Mouse (Mus musculus) C2C12 (cell line): ENCODE data around the gene Lrba. TPM values are rescaled to one million over a fixed set of nuclear protein-coding genes. Genes with fewer than 3 reads are reported as not detected.

Experiments used
- H3K27me3 ChIP-seq: one replicate; pipeline ENCODE4 v1.6.1; 2011; ENCODE audit not compliant: control insufficient read depth, insufficient read depth, insufficient read length
- H3K36me3 ChIP-seq: one replicate; pipeline ENCODE4 v1.6.1; 2011; ENCODE audit not compliant: control insufficient read depth, insufficient read depth
- H3K4me3 ChIP-seq: one replicate; pipeline ENCODE4 v1.5.1; 2011; ENCODE audit warnings: mild to moderate bottlenecking, control low read depth; ENCODE audit not compliant: poor library complexity, insufficient read depth, severe bottlenecking
- H3K79me2 ChIP-seq: one replicate; pipeline ENCODE4 v1.6.1; 2011; ENCODE audit not compliant: control insufficient read depth, insufficient read depth
- H3K79me3 ChIP-seq: one replicate; pipeline ENCODE4 v1.6.1; 2011; ENCODE audit warnings: low read depth, control low read depth
- H3ac ChIP-seq: one replicate; pipeline ENCODE3; 2011; ENCODE audit warnings: low read depth; ENCODE audit not compliant: control insufficient read depth, insufficient read length
- CEBPB ChIP-seq: IDR thresholded peaks from one replicate; pipeline ENCODE4 v1.6.1; 2011; ENCODE audit warnings: low read depth, mild to moderate bottlenecking, control low read depth, moderate library complexity
- CTCF ChIP-seq: IDR thresholded peaks from one replicate; pipeline ENCODE4 v1.5.1; 2011; ENCODE audit not compliant: control insufficient read depth, insufficient read depth, insufficient read length
- FOSL1 ChIP-seq: IDR thresholded peaks from one replicate; pipeline ENCODE4 v1.8.0; 2011; ENCODE audit warnings: mild to moderate bottlenecking, low read length; ENCODE audit not compliant: poor library complexity, insufficient read depth, severe bottlenecking
- MAX ChIP-seq: IDR thresholded peaks from one replicate; pipeline ENCODE4 v1.6.1; 2011; ENCODE audit warnings: mild to moderate bottlenecking, control low read depth
- MYOD1 ChIP-seq: IDR thresholded peaks from one replicate; pipeline ENCODE4 v1.6.1; 2011; ENCODE audit warnings: low read depth; ENCODE audit not compliant: control insufficient read depth, insufficient read length
- MYOG ChIP-seq: IDR thresholded peaks from one replicate; pipeline ENCODE4 v1.6.1; 2011; ENCODE audit not compliant: control insufficient read depth, insufficient read length; ENCODE audit errors: extremely low read depth
- USF1 ChIP-seq: IDR thresholded peaks from one replicate; pipeline ENCODE4 v1.6.1; 2011; ENCODE audit warnings: low read depth, mild to moderate bottlenecking, control low read depth, moderate library complexity
- polyA plus RNA-seq: library from polyadenylated mRNA; unstranded; fragments of >200 nt; fragmentation: generic; extraction: Trizol; gene quantifications from one replicate; pipeline ENCODE4 v1.2.1, GENCODE M21; 2012; ENCODE audit warnings: missing spikeins

Lrba gene
- polyA plus RNA-seq, 1 experiment: 2.6 TPM

GRCm38 (mm10) chr3:86818001-86818585 lies 593.6 kb downstream of the Lrba start:
- H3K79me3 ChIP-seq: no peaks in the 10 kb centered on the region
- H3K4me3 ChIP-seq: no peak overlapping the region
- H3K27me3 ChIP-seq: no peaks in the 10 kb centered on the region
- no peaks in the 10 kb centered on the region for H3K79me2 ChIP-seq
- H3ac ChIP-seq: no peak overlapping the region
- no peak for TF ChIP-seq MAX
- TF ChIP-seq CEBPB: no peak
- no peak for TF ChIP-seq USF1
- no peak for TF ChIP-seq FOSL1
- no peak for TF ChIP-seq MYOG
- no peak for TF ChIP-seq MYOD1
- no peak for TF ChIP-seq CTCF
- no peaks in the 10 kb centered on the region for H3K36me3 ChIP-seq

GRCm38 (mm10) chr3:86819372-86819771 lies 594.9 kb downstream of the Lrba start:
- Histone ChIP-seq H3K36me3 (no peaks in the 10 kb centered on the region), H3K4me3 (no peak overlapping the region), H3K79me3 (no peaks in the 10 kb centered on the region), H3K79me2 (no peaks in the 10 kb centered on the region), H3K27me3 (no peaks in the 10 kb centered on the region), H3ac (no peak overlapping the region)
- peak; percentile 30 for TF ChIP-seq USF1
- no peak for TF ChIP-seq FOSL1

- no peak for TF ChIP-seq MAX
- TF ChIP-seq MYOD1: no peak
- TF ChIP-seq CEBPB: no peak
- no peak for TF ChIP-seq CTCF
- TF ChIP-seq USF1: no peak
- no peak for TF ChIP-seq FOSL1
- no peak for TF ChIP-seq MYOG
- Histone ChIP-seq H3K79me3 (no peaks in the 10 kb centered on the region), H3K79me2 (no peaks in the 10 kb centered on the region), H3K4me3 (no peak overlapping the region), H3ac (no peak overlapping the region), H3K27me3 (no peaks in the 10 kb centered on the region), H3K36me3 (no peaks in the 10 kb centered on the region)
Observed at GRCm38 (mm10) chr3:86820344-86820743, 595.9 kb downstream of the Lrba start.

GRCm38 (mm10) chr3:86821383-86821782 lies 596.9 kb downstream of the Lrba start:
- Histone ChIP-seq H3K79me2 (no peaks in the 10 kb centered on the region), H3K4me3 (no peak overlapping the region), H3K36me3 (no peaks in the 10 kb centered on the region), H3K79me3 (no peaks in the 10 kb centered on the region), H3K27me3 (no peaks in the 10 kb centered on the region), H3ac (no peak overlapping the region)
- TF ChIP-seq USF1 (no peak), MAX (no peak), CTCF (no peak), MYOD1 (no peak), FOSL1 (no peak), CEBPB (no peak), MYOG (no peak)

- Histone ChIP-seq H3K79me2 (no peaks in the 10 kb centered on the region), H3K79me3 (no peaks in the 10 kb centered on the region), H3K36me3 (no peaks in the 10 kb centered on the region), H3K4me3 (no peak overlapping the region), H3ac (no peak overlapping the region), H3K27me3 (no peaks in the 10 kb centered on the region)
- TF ChIP-seq FOSL1 (no peak), MYOD1 (no peak), USF1 (no peak), MYOG (no peak), CEBPB (no peak), CTCF (no peak), MAX (no peak)
Observed at GRCm38 (mm10) chr3:86827506-86827905, 603.0 kb downstream of the Lrba start.

- no peaks in the 10 kb centered on the region for H3K79me3 ChIP-seq
Observed at GRCm38 (mm10) chr3:86832115-86832514, 607.6 kb downstream of the Lrba start.

More at GRCm38 (mm10) chr3:86832115-86832514, 607.6 kb downstream of the Lrba start:
- Histone ChIP-seq H3K36me3 (no peaks in the 10 kb centered on the region), H3K79me2 (no peaks in the 10 kb centered on the region), H3K4me3 (no peak overlapping the region), H3ac (no peak overlapping the region), H3K27me3 (no peaks in the 10 kb centered on the region)
- TF ChIP-seq FOSL1 (no peak), CTCF (no peak), MAX (no peak), MYOG (no peak), MYOD1 (no peak), CEBPB (no peak), USF1 (no peak)

Other genes starting within 250 kb of the Lrba start
- 0.04 TPM for gene Prss48, start 222.2 kb upstream of the Lrba start, polyA plus RNA-seq
- gene Rps3a1, start 82.0 kb upstream of the Lrba start, polyA plus RNA-seq: 355 TPM